Mouse (Mus musculus) urinary bladder, adult 18-20 months (tissue): ENCODE data around the gene Agmat.
"Not testable (repeated sequence)": the region's sequence is repeated elsewhere in the genome, so short reads cannot be mapped to it uniquely, and the experiment has no call there.

ENCODE experiments used
- DNase-seq, 2 experiments: peaks; one replicate each; pipeline ENCODE4 v3.0.0; 2022; ENCODE audit warnings: low spot score in 2 of 2, mixed read lengths in 2 of 2

Agmat gene

DNA sequence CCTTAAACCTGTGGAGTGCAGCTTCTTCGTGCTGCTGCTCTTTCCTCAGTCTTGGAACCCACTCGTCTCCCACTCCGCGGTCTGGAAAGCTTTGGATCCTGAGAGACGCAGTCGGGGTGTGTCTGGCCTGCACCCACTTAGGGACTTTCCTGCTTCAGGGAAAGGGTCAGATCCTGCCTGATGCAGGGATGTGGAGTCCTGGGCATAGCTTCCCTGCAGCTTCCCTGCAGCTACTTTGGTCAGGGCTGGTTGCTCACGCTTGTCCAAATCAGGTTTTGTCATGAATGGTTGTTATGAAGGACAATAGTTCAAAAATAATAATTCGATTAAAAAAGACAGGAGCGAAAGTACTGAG, 11.3 kb upstream of the Agmat start:
- DNase-seq = no peak

DNA sequence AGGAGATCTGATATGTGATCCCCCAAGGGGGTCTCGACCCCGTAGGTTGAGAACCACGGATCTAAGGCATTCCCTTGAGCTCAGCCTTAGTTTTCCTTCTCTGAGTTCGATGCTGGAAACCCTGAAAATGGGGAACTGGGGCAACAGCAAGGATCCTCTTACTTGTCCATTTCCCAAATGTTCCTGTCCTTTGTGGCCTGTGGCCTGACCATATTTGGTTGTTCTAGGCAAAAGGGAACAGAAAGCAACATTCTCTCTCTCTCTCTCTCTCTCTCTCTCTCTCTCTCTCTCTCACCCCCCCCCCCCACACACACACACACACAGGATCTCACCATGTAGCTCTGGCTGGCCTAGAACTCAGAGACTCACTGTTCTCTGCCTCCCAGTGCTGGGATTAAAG, 9.6 kb upstream of the Agmat start:
- DNase-seq = no peak

DNA sequence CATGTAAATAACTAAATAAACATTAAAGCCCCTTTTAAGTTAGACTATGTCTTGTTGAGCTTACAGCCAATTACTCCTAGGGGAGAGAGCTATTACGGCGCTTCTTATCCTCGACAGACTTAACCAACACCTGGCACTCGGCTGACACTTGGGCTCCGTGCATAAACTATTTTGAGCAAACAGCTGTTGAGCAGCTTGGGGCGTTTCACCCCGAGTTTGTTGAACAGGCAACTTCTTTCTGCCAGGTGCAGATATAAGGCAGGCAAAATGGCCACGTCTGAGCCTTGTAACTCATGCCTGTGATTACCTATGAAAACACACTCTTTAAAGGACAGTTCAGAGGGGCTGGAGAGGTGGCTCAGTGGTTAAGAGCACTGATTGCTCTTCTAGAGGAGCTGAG, 8.5 kb upstream of the Agmat start:
- no peak for DNase-seq

DNA sequence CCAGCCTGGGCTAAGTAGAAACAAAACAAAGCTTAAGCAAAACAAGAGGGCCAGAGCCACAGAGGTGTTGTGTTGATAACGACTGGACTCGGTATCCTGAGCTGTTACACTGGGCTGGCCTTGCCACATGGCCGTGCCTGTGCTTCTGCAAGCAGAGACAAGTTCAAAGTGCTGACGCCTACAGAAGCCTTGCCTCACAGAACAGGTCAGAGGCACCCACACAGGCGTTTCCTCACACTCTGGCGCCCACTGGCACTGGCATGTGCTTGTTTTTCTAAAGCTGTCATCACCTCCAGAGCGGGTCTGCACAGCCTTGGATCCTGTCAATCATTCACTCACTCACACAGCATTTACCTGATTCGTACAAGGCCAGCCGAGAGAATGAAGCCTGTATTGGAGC, 4.6 kb upstream of the Agmat start:
- peak in 1 of 2 experiments; percentile 80 for DNase-seq

DNA sequence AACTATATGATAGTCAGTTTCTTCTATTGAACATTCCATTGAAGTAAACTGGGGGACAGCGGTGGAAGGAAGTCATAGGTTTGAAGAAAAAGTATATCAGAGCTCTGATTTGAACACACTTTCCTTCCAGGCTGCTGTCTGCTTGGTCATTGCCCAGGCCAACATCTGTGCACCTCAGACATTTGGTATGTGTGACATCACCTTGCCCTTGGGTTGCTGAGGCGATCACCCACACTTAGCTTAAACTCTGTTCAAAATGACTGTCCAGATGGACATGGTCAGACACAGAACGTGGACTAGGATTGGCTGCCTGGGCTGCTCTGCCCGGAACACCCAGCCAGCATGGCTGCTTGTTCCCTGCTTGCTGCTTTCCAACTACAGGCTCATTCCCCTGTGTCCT, 4.1 kb upstream of the Agmat start:
- DNase-seq = no peak

DNA sequence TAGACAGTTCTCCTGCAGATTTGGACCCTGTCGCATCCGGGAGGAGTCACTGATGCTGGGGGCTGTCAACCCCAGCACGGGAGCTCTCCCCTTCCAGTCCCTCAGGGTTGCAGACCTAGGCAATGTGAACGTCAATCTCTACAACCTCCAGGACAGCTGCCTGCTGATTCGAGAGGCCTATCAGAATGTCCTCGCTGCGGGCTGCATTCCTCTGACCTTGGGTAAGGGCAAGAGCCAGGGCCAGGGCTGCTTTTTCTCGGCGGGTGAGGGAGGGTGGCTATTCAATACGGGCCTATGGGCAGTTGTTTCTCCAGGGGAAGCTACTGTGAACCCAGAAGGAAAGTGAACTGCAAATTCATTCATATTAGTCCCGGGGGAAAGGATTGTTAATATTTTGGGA, 3.1 kb downstream of the Agmat start:
- no peak for DNase-seq

DNA sequence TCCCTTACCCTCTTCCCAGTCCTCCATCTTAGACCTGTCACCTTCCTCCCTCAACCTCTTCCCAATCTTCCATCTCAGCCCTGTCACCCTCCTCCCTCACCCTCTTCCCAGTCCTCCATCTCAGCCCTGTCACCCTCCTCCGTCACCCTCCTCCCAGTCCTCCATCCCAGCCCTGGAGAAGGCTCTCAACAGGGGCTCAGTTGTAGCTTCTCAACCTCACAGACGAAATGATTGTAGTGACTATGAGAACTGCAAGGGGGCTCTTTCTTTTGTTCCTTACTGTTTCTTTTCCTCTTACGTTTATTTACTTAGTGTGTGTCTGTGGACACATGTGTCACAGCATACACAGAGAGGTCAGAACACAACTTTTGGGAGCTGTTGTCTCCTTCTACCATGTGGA, 4.4 kb downstream of the Agmat start:
- DNase-seq = no peak

DNA sequence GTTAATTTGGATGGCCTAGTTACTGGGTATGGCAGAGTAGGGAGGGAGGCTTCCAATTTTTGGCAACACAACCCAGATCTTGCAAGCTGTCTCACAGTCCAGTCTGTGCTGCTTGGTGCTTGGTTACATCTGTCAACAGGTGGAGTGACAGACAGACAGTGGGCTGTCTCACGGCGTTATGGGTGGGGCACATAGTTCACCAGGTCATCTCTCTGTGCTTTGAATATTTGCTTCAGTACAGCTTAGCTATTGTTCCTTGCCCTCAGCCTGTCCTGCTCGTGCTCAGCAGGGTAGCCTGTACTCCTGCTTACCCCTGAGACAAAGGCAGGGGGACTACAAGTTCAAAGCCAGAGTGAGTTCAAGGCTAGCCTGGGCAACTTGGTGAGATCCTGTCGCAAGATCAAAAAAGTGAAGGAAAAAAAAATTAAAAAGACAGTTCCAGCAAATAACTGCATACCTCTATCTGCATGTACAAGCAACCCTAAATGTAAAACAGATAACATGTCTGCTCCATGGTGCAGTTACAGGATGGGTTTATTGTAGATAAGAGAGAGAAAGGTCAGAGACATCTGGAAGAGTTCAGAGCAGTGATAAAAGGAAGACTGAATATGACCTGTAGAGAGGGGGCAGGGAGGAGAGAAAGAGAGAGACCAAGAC, 5.1 kb downstream of the Agmat start:
- DNase-seq = no peak

DNA sequence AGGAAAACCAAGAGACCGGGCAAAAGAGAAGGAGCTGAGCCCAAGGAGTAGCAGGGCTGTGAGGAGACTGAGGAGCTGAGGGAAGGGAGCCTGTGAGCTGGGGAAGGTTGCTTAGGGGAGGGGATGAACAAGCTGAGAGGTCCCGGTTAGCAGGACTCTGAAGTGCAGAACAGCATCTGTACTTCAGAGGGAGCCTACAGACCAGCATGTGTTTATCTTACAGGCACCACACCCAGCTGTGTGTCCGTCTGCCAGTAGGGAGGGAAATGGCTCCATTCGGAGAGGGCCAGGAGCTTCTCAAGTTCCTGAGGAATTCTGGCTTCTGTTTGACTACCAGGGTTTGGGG, 5.6 kb downstream of the Agmat start:
- no peak for DNase-seq

DNA sequence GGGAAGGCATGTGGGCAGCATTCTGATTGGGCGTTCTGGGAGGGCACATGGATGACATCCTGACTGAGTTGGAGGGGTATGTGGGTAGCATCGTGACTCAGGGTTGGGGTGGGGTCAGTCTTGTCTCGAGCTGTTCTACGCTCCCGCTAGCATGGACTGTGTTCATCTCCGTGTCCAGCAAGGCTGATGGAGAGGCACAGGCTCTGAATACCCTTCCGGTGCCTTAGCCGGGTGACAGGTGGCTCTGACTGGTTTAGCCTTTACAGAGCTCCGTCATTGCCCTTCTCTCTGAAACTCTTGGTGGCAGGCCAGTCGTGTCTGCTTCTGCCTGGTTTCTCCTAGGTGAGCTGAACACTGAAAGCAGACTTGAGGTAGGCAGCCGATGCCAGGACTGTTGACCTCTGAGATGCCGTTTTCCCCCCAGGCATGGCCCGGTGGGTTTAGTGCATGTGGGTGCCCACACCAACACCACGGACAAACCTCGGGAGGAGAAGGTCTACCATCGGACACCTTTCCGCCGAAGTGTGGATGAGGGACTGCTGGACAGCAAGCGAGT, 9.0 kb downstream of the Agmat start:
- no peak for DNase-seq

DNA sequence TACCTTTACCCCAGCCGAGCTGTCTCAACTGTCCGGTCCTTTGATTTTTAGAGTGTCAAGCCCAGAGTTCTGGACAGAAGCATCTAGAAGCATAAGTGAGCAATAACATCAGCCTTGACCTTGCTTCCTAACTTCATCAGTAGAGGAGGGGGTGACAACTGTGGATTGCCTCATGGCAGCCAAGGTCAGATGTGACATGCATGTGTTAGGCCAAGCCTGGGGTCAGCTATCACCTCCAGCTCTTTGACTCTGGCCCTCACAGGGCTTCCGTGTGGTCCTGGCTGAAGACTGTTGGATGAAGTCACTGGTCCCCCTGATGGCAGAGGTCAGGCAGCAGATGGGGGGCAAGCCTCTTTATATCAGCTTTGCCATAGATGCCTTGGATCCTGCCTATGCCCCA, 10.7 kb downstream of the Agmat start:
- no peak for DNase-seq

DNA sequence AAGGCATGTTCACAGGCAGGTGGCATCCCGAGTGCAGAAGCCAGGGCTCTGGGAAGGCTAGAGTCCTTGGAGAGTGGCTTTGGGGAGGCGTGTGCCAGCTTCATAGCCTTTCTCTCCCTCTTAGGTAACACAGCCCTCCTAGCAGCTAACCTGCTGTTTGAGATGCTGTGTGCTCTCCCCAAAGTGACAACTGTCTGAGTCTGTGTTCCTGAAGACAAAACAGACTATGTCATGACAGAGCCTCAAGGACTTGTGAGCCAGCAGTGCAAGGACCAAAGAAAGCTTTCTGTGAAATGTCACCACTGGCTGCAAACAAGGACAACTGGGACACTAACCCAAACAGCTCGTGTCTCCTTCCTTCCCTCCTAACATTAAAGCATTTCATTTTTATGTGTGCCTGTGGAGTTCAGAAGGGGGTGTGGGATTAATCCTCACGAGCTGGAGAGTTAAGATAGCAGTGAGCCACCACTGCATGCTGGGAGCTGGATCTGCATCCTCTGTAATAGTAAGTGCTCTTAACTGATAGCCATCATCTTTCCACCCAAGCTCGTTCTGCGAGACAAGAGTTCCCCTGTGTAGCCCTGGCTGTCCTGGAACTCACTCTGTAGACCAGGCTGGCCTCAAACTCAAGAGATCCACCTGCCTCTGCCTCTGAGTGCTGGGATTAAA, 12.5 kb downstream of the Agmat start:
- no peak for DNase-seq

DNA sequence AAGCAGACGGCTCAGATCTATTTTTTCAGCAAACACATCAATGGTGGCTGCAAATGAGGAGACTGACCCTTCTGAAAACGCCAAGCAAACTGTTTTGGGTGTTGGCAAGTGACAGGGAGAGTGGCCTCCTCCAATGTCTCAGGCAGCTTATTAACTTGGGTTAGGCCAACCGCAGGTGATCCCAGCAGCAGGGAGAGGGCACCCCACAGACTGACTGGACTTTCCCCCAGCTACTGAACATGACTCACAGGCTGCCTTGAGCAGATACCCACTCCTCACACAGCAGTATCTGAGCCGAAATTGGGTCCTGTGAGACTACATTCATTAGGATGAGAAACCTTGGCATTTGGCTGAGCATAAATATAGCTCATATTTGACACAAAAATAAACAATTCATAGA, 14.5 kb downstream of the Agmat start:
- DNase-seq = no peak

DNA sequence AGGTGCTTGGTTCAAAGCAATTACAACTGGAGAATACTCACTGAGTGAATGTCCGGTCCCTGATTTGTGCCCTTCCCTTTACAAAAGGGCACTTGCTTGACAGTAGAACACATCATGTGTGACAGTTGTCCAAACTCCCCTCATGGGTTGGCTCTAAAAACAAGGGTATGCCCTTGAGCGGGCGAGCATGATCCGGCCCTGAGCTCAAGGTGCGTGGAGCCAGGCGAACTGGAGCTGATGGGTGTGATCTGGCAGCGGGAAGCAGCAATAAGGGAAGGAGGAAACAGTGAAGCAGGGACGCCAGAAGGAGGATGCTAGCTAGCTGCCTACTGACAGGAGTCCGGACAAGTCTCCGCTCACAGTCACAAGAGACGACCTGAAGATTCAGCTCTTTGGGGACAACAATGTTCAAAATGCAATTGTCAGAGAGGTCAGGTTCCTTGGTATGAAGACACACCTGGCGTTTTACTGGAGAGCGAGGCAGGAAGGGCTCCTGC, 15.7 kb downstream of the Agmat start:
- DNase-seq = no peak

DNA sequence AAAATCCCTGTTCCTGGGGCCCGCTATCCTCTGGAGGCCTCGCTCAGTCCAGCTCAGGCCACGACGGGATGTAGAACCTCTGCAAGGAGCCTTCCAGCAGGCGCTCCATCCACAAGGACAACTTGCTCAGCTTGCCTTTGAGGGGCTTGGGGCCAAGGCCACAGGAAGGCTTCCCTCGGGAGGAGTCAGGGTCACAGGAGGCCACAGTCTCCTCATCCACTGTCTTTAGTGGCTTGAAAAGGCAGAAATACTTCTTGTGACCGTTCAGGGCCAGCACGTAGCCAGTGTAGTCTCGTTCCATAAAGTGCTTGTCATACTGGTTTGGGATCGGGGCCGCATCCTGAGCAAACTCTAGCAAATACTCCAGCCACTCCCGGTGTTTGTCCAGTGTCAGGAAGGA, 17.0 kb downstream of the Agmat start:
- DNase-seq = no peak

DNA sequence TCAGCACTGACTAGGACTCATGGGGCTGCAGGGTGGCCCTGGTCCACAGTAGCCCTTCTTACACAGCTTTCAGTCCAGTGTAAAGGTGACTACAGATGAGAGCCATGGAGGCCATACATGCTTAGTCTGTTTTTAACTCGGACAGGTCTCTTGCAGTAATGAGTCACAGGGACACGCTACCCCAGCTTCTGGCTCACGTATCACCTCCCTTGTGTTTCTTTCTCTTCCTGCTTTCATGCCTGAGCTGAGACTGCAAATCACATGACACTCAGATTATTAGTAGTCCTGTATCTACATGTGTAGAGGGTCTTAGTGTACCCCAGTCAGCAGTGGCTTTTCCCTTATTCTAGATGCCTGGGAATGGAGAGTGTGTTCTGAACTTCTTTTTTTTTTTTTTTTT, 18.5 kb downstream of the Agmat start:
- DNase-seq = no peak

DNA sequence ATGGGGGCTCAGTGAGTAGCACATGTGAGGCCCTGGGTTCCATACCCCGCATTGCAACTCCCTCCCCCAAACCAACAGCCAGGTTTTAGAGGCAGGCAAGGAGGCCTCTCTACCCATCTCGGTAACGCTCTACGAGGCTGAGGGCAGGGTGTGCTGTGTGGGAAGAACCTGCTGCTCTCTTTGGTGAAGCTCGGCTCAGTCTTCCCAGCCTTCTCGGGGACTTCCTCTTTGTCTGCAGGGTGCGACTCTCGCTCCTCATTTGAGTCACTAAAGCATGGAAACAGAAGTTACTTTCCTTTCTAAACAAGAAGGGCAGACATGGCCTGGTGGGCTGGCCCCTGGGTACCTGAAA, 19.8 kb downstream of the Agmat start:
- no peak for DNase-seq

DNA sequence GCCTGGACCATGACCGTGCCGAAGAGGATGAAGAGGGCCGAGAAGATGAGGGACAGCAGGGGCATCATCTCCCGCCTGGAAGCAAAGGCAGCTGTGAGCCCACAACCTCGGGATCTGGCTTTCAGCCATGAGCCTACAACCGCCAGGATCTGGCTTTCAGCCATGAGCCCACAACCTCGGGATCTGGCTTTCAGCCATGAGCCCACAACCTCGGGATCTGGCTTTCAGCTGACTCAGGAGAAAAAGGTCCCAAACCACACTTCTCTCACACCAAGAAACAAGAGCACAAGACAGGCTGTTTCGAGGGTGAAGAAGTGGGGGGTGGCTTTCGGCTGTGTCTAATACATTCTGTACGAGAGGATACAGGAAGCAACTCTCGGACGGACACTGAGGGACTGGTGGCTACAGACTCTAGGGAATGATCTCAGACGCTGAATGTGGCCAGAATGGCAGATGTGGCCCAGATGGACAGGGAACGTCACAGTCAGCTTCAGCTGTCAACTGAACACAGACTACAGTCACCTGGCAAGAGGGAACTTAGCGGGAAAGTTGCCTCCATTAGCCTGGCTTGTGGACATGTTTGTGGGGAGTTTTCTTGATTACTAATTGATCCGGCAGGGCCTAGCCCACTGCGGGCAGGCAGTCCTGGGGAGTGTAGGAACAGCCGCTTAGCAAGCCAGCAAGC, 20.3 kb downstream of the Agmat start:
- no peak for DNase-seq

DNA sequence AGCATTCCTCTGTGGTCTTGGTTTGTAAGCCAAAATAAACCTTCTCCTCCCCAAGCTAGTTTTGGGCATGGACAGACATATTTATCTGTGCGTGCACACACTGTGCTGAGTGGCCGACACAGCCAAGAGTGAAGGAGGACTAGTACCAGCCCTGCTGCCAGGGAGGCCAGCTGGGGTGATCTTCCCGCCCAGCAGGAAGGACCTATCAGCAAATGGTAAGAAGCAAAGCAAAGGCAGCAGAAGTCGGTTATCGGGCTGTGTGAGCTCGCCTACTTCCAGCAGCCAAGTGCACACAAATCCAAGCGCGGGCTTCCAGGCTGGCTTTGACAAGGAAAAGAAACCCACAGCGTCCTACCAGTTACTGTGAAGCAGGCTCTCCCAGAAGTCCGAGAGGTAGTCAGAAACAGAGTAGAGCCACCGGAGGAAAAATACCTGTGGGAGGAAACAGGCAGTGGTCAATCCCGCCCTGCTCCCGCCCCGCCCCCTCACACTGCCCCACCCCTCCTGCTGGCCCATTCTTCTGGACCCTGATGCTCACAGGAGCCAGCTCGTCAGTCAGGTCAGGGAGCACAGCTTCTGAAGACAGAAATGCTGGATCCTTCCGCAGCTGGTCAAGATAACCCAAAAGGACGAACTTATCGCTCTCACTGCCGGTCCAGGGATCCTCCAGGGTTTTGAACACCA, 21.0 kb downstream of the Agmat start:
- DNase-seq = peak in 1 of 2 experiments; percentile 35

DNA sequence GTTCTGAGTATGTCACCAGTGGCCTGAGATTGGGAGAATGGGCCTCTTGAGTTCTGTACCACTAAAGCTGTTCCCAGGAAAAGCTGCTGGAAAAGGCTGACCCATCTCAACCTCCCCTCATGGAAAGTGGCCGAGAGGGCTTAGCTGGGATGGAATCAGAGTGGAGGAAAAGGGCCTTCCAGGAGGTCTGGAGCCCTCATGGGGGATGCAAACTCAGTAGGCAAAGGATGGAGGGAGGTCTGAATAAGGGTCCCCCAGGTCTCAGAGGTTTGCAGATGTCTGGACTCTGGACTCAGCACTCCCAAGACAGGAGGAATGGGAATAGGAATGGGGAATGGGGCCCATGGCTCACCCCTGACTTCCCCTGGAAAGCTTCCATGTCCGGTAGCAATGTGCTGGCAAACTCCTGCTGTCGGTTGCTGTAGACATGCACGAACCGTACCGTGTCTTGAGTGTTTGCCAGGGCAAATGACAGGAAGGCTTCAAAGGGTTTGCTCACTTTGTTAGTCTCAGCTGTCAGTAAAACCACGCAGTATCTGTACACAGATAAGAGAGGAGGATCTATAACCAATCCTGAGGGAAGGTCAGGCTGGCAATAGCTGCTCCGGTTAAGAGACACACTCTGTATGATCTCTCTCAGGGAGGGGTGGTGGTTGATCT, 23.2 kb downstream of the Agmat start:
- no peak for DNase-seq

DNA sequence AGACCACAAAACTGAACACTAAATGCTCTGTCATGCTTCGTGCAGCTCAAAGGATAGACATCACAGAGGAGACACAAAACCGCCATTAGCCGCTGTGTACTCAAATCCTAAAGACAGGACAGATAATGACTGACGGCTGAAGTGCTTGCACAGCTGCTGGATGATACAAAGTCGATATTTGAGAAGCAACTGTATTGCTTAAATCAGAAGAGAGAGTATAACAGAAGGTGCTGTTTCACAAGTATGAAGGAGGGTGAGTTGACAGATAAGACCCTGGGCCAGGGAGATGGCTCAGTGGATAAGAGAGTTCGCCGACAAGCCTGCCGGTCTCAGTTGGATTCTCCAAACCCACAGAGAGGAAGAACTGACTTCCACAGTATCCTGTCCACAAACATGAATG, 25.4 kb downstream of the Agmat start:
- no peak for DNase-seq

DNA sequence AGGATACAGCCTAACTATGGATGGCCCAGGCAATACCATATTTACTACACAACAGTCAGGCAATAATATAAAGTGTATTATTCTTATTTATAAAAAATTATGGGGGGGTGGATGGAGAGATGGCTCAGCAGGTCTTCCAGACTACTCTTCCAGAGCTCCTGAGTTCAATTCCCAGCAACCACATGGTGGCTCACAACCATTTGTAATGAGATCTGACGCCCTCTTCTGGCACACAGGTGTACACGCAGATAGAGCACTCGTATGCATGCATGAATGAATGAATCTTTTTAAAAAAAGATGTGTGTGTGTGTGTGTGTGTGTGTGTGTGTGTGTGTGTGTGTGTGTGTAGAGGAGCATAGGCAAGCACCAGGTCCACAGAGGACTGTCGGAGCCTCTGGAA, 26.5 kb downstream of the Agmat start:
- not testable (repeated sequence) for DNase-seq
